Mouse (Mus musculus) spleen, postnatal 4 days (tissue): ENCODE measurements around the gene Synrg.

Source experiments
- DNase-seq, 2 experiments: peaks; one replicate each; pipeline ENCODE4 v3.0.0; 2022; ENCODE audit warnings: low spot score in 2 of 2

Synrg gene

GRCm38 (mm10) chr11:84073816-84074764 is 109.9 kb downstream of the Synrg start:
- no peak for DNase-seq

- no peak for DNase-seq
Observed at GRCm38 (mm10) chr11:84077008-84077407, 112.8 kb downstream of the Synrg start.

DNA sequence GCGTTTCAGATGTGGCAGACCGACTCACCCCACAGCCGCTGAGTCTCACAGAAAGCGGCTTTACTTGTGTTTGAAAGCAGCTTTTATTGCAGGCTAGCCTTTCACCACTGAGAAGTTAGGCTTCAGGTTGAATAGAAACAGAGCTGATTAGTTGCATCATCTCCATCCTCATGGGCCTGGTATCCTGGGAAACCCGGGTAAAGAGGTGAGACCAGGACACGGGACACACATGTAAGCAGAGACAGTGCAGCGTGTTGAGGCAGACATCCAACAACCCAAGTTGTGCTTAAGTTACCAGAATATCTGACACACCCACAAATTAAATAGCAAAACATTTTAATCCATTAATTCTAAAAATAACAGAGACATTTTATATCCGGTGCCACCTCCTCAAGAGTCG is 114.4 kb downstream of the Synrg start:
- DNase-seq = no peak

DNA sequence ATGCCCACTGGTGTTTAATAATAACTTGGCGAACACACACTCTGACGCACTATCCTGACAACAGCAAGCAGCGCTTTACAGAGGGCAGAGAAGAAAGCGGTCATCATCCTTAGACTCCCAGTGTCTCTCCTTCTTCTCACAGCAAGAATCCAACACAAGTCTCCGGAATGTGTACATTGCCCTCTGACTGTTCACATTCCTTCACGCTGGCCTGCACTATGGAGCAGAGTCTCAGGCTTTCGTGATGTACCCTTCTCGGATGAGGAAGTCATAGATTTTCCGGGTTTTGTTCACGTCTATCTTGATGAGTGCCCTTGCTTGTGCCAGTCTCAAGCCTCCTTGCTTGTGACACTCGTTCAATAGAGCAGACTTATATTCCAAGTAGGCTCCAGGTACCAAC is 115.1 kb downstream of the Synrg start:
- no peak for DNase-seq

DNA sequence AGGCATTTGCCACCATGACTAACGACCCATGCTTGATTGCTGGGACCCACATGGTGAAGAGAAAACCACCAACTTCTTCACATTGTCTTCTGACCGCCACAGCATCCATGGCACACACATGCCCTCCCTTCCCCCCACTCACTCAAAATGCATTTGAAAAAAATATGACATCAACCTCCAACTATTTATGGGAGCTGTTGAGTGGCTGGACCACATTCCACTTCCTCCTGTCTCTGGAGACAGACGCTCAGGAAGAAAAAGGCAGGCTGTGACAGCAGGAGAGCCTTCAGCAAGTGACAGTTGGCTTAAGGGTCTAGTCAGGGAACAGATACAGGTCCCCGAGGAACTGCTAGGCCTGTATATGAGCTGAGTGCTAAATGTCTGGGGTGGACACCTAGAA is 115.7 kb downstream of the Synrg start:
- DNase-seq = no peak

DNA sequence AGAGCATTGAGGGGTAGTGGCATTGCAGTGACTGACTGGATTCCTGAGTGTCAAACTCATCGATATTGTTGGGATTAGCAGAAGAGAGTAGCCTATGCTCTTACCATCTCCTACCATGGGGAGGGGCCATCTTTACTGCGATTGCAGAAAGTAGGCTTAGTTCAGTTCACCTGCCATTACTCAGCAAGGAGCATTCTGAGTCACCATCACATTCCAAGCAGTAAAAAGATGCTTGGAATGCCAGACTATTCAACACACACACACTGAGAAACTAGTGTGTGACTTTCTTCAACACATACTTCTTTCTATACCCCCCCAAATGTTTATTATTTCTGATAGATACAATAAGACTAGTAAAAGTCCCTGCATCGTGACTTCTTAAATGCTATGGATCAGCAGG is 116.1 kb downstream of the Synrg start:
- no peak for DNase-seq

DNA sequence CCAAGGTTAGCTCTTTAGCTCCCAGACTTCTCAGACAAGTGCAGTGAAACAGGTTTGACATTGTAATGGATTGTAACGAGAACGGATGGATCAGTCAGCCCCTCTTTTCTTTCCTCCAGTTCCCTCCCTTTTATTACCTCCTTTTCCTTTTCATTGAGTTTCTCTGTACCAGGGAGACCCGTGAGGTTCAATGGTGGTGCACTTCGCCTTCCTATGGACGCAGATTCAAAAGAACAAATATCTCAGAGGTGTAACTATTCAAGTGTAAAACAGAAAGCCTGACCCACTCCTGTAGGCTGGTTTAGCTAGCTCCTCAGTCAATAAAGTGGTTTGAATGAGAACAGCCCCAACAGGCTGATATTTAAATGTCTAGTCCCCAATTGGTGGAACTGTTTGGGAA is 117.7 kb downstream of the Synrg start:
- DNase-seq = no peak

- no peak for DNase-seq
Observed at GRCm38 (mm10) chr11:84090572-84090971, 126.3 kb downstream of the Synrg start.
